Comparison of ENCODE assay signal across 14 mouse cellular contexts in genomic region chr16:5368897-5369558, GRCm38 (mm10).
DNase-seq lines count a peak whose midpoint lies in the region; ATAC-seq lines count a peak whose summit lies in the region.
"Had no signal": no experiment of that assay in that cellular context is flagged by ENCODE, and none has a peak within 500 bp of the region (broad histone marks: within the 10 kb centered on the region; RNA-seq: fewer than 3 reads in every experiment).

No protein-coding gene starts in this region.

- H3K27me3 ChIP-seq in forebrain, embryonic 10.5 days (ENCODE audit: poor library complexity, severe bottlenecking), result no peaks in the 10 kb centered on the region
- no peaks in the 10 kb centered on the region for H3K27me3 ChIP-seq in forebrain, embryonic 16.5 days (replicated peaks; ENCODE audit: control insufficient read depth, insufficient read depth, low read length)
- H3K27me3 ChIP-seq in midbrain, embryonic 11.5 days (ENCODE audit: control insufficient read depth, insufficient read depth, low read length), result no peaks in the 10 kb centered on the region
- no peaks in the 10 kb centered on the region for H3K27me3 ChIP-seq in midbrain, embryonic 16.5 days (ENCODE audit: control insufficient read depth, insufficient read depth, low read depth, low read length)
- H3K27me3 ChIP-seq: midbrain, embryonic 12.5 days; neural tube, embryonic 13.5 days had no signal

- WGBS in forebrain, embryonic 10.5 days, result 44% methylated on average over 7 of the region's 7 CpGs
- WGBS in forebrain, embryonic 16.5 days, result 29% methylated on average over 7 of the region's 7 CpGs
- WGBS in midbrain, embryonic 11.5 days, result 18% methylated on average over 7 of the region's 7 CpGs
- WGBS in midbrain, embryonic 16.5 days, result 25% methylated on average over 7 of the region's 7 CpGs

- H3K4me1 ChIP-seq in forebrain, embryonic 10.5 days, result peaks cover 14% of the 10 kb centered on the region
- no peaks in the 10 kb centered on the region for H3K4me1 ChIP-seq in forebrain, embryonic 16.5 days (replicated peaks; ENCODE audit: control insufficient read depth, insufficient read depth, low read length)
- H3K4me1 ChIP-seq in midbrain, embryonic 11.5 days (ENCODE audit: control insufficient read depth, insufficient read depth, low read length), result no peaks in the 10 kb centered on the region
- H3K4me1 ChIP-seq in midbrain, embryonic 16.5 days (ENCODE audit: control insufficient read depth, insufficient read depth, low read length), result no peaks in the 10 kb centered on the region
- H3K4me1 ChIP-seq: neural tube, embryonic 13.5 days had no signal

- no peaks in the 10 kb centered on the region for H3K9me3 ChIP-seq in forebrain, embryonic 10.5 days
- no peaks in the 10 kb centered on the region for H3K9me3 ChIP-seq in forebrain, embryonic 16.5 days (ENCODE audit: control insufficient read depth, low read length)
- H3K9me3 ChIP-seq in midbrain, embryonic 11.5 days (ENCODE audit: control insufficient read depth, low read length), result no peaks in the 10 kb centered on the region
- H3K9me3 ChIP-seq in midbrain, embryonic 16.5 days (replicated peaks; ENCODE audit: control insufficient read depth, low read length, poor library complexity, severe bottlenecking), result no peaks in the 10 kb centered on the region
- H3K9me3 ChIP-seq: midbrain, embryonic 12.5 days; neural tube, embryonic 13.5 days had no signal

- ATAC-seq in forebrain, embryonic 16.5 days, result no peak
- peak; percentile 52; the same call in 1 of the 2 replicates for ATAC-seq in midbrain, embryonic 11.5 days (ENCODE audit: low FRiP score)
- no peak; the same call in 1 of the 2 replicates for ATAC-seq in midbrain, embryonic 16.5 days
- peak; percentile 77 for ATAC-seq in inflammation-experienced regulatory T-cells, adult 6 months

- no peak overlapping the region for H3K9ac ChIP-seq in forebrain, embryonic 16.5 days (replicated peaks; ENCODE audit: low read depth, low read length)
- H3K9ac ChIP-seq in midbrain, embryonic 11.5 days (ENCODE audit: low read length), result no peak overlapping the region
- no peak overlapping the region for H3K9ac ChIP-seq in midbrain, embryonic 16.5 days (ENCODE audit: low read depth, low read length)
- H3K9ac ChIP-seq: midbrain, embryonic 12.5 days; neural tube, embryonic 13.5 days had no signal

- peak; percentile 25 for DNase-seq in forebrain, embryonic 10.5 days (ENCODE audit: extremely low spot score, low spot score)
- DNase-seq in midbrain, embryonic 11.5 days (ENCODE audit: low spot score, missing footprints), result peak; percentile 88
- DNase-seq in yolk sac, embryonic 10.5 days (ENCODE audit: low spot score), result peak; percentile 67
- DNase-seq in cerebellum, adult 9-10 months, result no peak
- no peak for DNase-seq in left cerebral cortex, postnatal 4 days
- DNase-seq: cerebellum, postnatal 14 days; gastrocnemius, postnatal 36 days; kidney, postnatal 4 days; liver had no signal

- peak overlapping the region; percentile 30; the same call in 1 of the 2 replicates for H3K27ac ChIP-seq in forebrain, embryonic 10.5 days
- H3K27ac ChIP-seq in forebrain, embryonic 16.5 days (ENCODE audit: low read length), result no peak overlapping the region
- H3K27ac ChIP-seq in midbrain, embryonic 11.5 days (ENCODE audit: low read depth, low read length), result no peak overlapping the region
- no peak overlapping the region for H3K27ac ChIP-seq in midbrain, embryonic 16.5 days (ENCODE audit: low read length)
- H3K27ac ChIP-seq: midbrain, embryonic 12.5 days; neural tube, embryonic 13.5 days had no signal

- no peaks in the 10 kb centered on the region for H3K36me3 ChIP-seq in forebrain, embryonic 10.5 days (replicated peaks)
- no peaks in the 10 kb centered on the region for H3K36me3 ChIP-seq in forebrain, embryonic 16.5 days (ENCODE audit: control insufficient read depth, insufficient read depth)
- H3K36me3 ChIP-seq in midbrain, embryonic 11.5 days (ENCODE audit: control insufficient read depth, insufficient read depth, low read length), result no peaks in the 10 kb centered on the region
- no peaks in the 10 kb centered on the region for H3K36me3 ChIP-seq in midbrain, embryonic 16.5 days (ENCODE audit: control insufficient read depth, insufficient read depth, low read length)
- H3K36me3 ChIP-seq: midbrain, embryonic 12.5 days; neural tube, embryonic 13.5 days had no signal

- intact Hi-C loops in left cerebral cortex, postnatal 4 days (cut with DNase I), result no loop called here

- H3K4me3 ChIP-seq in forebrain, embryonic 10.5 days, result no peak overlapping the region
- no peak overlapping the region for H3K4me3 ChIP-seq in forebrain, embryonic 16.5 days (replicated peaks; ENCODE audit: low read length)
- no peak overlapping the region for H3K4me3 ChIP-seq in midbrain, embryonic 11.5 days (ENCODE audit: low read depth, low read length)
- H3K4me3 ChIP-seq in midbrain, embryonic 16.5 days (ENCODE audit: low read depth, low read length), result no peak overlapping the region
- H3K4me3 ChIP-seq: midbrain, embryonic 12.5 days; neural tube, embryonic 13.5 days had no signal

- no peak overlapping the region for H3K4me2 ChIP-seq in forebrain, embryonic 16.5 days (ENCODE audit: low read length)
- no peak overlapping the region for H3K4me2 ChIP-seq in midbrain, embryonic 11.5 days
- H3K4me2 ChIP-seq in midbrain, embryonic 16.5 days (ENCODE audit: low read length), result no peak overlapping the region
- H3K4me2 ChIP-seq: midbrain, embryonic 12.5 days; neural tube, embryonic 13.5 days had no signal

Comparison
In these comparisons a context has a peak if more than half of its experiments do, and no peak if none do; other contexts are left out.
1. ATAC-seq: peak in midbrain, embryonic 11.5 days (single experiment) and inflammation-experienced regulatory T-cells, adult 6 months (single experiment); none in forebrain, embryonic 16.5 days (single experiment) and midbrain, embryonic 16.5 days (single experiment).
2. DNase-seq: peak in forebrain, embryonic 10.5 days (single experiment), midbrain, embryonic 11.5 days (single experiment) and yolk sac, embryonic 10.5 days (single experiment); none in cerebellum, adult 9-10 months (single experiment) and left cerebral cortex, postnatal 4 days (single experiment).